Mouse (Mus musculus) heart, embryonic 13.5 days (tissue): ENCODE measurements at regions not wholly inside any gene's neighbourhood (a gene's known extent, or its start where the extent isn't known, plus 50 kb on each side); places are given as distances from the start of the nearest gene placed in this dataset.

ENCODE experiments used
- ATAC-seq: fragments of 200-750 bp; cut with Nextera tagmentation; 2 replicates; pipeline ENCODE4 v1.8.0; 2017; ENCODE audit warnings: moderate TSS enrichment; ENCODE audit not compliant: insufficient number of reproducible peaks, low FRiP score, low TSS enrichment; ENCODE audit errors: extremely low read depth
- H3K27ac ChIP-seq: fragments of 300-500 bp; sonication (generic); replicated peaks from 2 replicates; pipeline ENCODE4 v1.5.1; 2015; ENCODE audit warnings: moderate library complexity, mild to moderate bottlenecking, inconsistent platforms
- H3K27me3 ChIP-seq: fragments of 300-500 bp; sonication (generic); replicated peaks from 2 replicates; pipeline ENCODE4 v1.6.1; 2015; ENCODE audit warnings: mild to moderate bottlenecking, inconsistent platforms
- H3K36me3 ChIP-seq: fragments of 300-500 bp; sonication (generic); 2 replicates; pipeline ENCODE4 v1.6.1; 2015; ENCODE audit warnings: mild to moderate bottlenecking, inconsistent platforms
- H3K4me1 ChIP-seq: fragments of 300-500 bp; sonication (generic); 2 replicates; pipeline ENCODE4 v1.6.1; 2015; ENCODE audit warnings: inconsistent platforms
- H3K4me2 ChIP-seq: fragments of 300-500 bp; sonication (generic); 2 replicates; pipeline ENCODE4 v1.6.1; 2015; ENCODE audit warnings: inconsistent platforms, mild to moderate bottlenecking, moderate library complexity
- H3K4me3 ChIP-seq: fragments of 300-500 bp; sonication (generic); 2 replicates; pipeline ENCODE4 v1.5.1; 2015; ENCODE audit warnings: moderate library complexity, mild to moderate bottlenecking, inconsistent platforms
- H3K9ac ChIP-seq: fragments of 300-500 bp; sonication (generic); 2 replicates; pipeline ENCODE4 v1.6.1; 2015; ENCODE audit warnings: inconsistent platforms, mild to moderate bottlenecking, moderate library complexity
- H3K9me3 ChIP-seq: fragments of 300-500 bp; sonication (generic); 2 replicates; pipeline ENCODE4 v1.6.1; 2016; ENCODE audit warnings: inconsistent platforms
- WGBS: fragments of 180-500 bp; shearing (Covaris S2); methylation state at CpG from one replicate; pipeline ENCODE4 v1.1.7; 2015; ENCODE audit warnings: mixed read lengths; 5-methylcytosine and 5-hydroxymethylcytosine counted together

GRCm38 (mm10) chr10:98354486-98354885 lies 559.7 kb upstream of the Atp2b1 start:
- Histone ChIP-seq H3K9me3 (no peaks in the 10 kb centered on the region), H3K4me2 (no peak overlapping the region), H3K36me3 (no peaks in the 10 kb centered on the region), H3K9ac (no peak overlapping the region), H3K27me3 (no peaks in the 10 kb centered on the region), H3K4me3 (no peak overlapping the region), H3K4me1 (no peaks in the 10 kb centered on the region), H3K27ac (no peak overlapping the region)
- ATAC-seq = no peak
- 79% methylated on average over 2 of the region's 2 CpGs for WGBS

DNA sequence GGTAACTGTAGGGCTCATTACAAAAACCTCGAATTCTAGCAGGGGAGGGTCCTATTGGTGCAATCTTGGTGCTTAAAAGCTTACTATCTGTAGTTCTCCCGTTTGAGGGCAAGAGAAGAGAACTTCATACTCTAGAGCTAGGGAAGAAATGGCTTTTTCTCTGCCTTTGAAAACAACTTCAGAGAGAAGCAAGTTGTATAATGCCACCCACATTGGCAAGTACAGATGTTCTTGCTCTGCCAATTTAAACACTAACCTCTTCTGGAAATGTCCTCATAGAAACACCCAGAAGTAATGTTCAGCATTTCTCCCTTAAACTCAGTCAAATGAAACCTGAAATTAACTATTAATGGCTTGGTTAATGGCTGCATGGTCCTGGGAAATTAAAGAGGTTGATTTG lies 549.6 kb upstream of the Atp2b1 start:
- Histone ChIP-seq H3K36me3 (no peaks in the 10 kb centered on the region), H3K9ac (no peak overlapping the region), H3K4me2 (no peak overlapping the region), H3K4me3 (no peak overlapping the region), H3K27ac (no peak overlapping the region), H3K4me1 (no peaks in the 10 kb centered on the region), H3K27me3 (no peaks in the 10 kb centered on the region), H3K9me3 (no peaks in the 10 kb centered on the region)
- ATAC-seq = no peak
- 58% methylated on average over 2 of the region's 2 CpGs for WGBS

DNA sequence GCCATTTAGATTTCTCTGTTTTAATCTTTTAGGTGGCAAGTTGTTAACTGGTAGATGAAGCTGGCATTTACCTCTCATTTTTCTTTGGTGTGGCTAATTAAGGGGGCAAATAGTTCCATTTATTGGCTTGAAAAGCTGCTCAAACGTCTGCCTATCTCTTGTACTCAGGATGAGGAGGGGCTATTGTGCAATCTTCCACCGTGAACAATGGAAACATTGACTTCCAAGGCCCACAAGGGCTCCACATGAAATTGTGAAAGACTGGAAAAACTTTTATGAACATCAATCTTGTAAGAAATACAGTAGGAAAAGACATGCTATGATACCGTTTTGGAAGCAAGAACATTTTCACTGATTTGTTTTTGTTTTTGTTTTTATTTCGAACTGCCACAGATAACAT lies 541.6 kb upstream of the Atp2b1 start:
- Histone ChIP-seq H3K36me3 (no peaks in the 10 kb centered on the region), H3K9ac (no peak overlapping the region), H3K27me3 (no peaks in the 10 kb centered on the region), H3K4me2 (no peak overlapping the region), H3K4me3 (no peak overlapping the region), H3K4me1 (peaks cover 9% of the 10 kb centered on the region), H3K9me3 (no peaks in the 10 kb centered on the region), H3K27ac (no peak overlapping the region)
- ATAC-seq = no peak
- WGBS = 59% methylated on average over 4 of the region's 4 CpGs

- no peaks in the 10 kb centered on the region for H3K9me3 ChIP-seq
- H3K27me3 ChIP-seq = no peaks in the 10 kb centered on the region
- 78% methylated on average over 3 of the region's 3 CpGs for WGBS
- no peaks in the 10 kb centered on the region for H3K36me3 ChIP-seq
- no peak overlapping the region for H3K4me2 ChIP-seq
- H3K9ac ChIP-seq = no peak overlapping the region
- ATAC-seq = no peak
- H3K4me3 ChIP-seq = no peak overlapping the region
- H3K27ac ChIP-seq = no peak overlapping the region
- peaks cover 9% of the 10 kb centered on the region for H3K4me1 ChIP-seq
These were observed 540.9 kb upstream of the Atp2b1 start for GRCm38 (mm10) chr10:98373314-98373713.

GRCm38 (mm10) chr10:98374684-98375083 lies 539.5 kb upstream of the Atp2b1 start:
- H3K27me3 ChIP-seq = no peaks in the 10 kb centered on the region
- peaks cover 9% of the 10 kb centered on the region for H3K4me1 ChIP-seq
- H3K27ac ChIP-seq = no peak overlapping the region
- no peak overlapping the region for H3K4me3 ChIP-seq
- H3K4me2 ChIP-seq = no peak overlapping the region
- H3K9me3 ChIP-seq = no peaks in the 10 kb centered on the region
- H3K9ac ChIP-seq = no peak overlapping the region
- no peak for ATAC-seq
- H3K36me3 ChIP-seq = no peaks in the 10 kb centered on the region

- no peak overlapping the region for H3K4me2 ChIP-seq
- no peak overlapping the region for H3K27ac ChIP-seq
- no peaks in the 10 kb centered on the region for H3K4me1 ChIP-seq
- H3K36me3 ChIP-seq = no peaks in the 10 kb centered on the region
- no peaks in the 10 kb centered on the region for H3K27me3 ChIP-seq
- H3K4me3 ChIP-seq = no peak overlapping the region
- no peak for ATAC-seq
- H3K9ac ChIP-seq = no peak overlapping the region
- no peaks in the 10 kb centered on the region for H3K9me3 ChIP-seq
These were observed 525.7 kb upstream of the Atp2b1 start for GRCm38 (mm10) chr10:98388543-98388942.

DNA sequence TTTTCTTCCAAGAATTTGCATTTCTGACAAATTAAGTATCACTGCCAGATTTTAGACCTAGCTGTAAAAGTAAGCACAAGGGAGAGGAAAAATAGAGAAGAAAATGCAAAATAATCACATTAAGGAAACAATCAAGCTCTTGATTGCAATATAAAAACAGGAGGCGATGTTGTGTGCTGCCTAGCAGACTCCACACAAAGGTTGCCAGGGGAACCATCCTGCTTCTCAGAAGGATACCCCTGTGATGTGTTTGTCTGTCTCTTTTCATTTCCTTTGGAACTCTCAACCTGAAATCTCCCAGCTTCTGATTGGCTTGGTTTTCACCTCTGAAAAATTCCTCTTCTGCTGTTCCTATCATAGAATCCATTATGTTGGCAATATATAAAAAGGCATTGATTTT lies 514.3 kb upstream of the Atp2b1 start:
- Histone ChIP-seq H3K4me1 (no peaks in the 10 kb centered on the region), H3K9me3 (no peaks in the 10 kb centered on the region), H3K36me3 (no peaks in the 10 kb centered on the region), H3K4me2 (no peak overlapping the region), H3K4me3 (no peak overlapping the region), H3K9ac (no peak overlapping the region), H3K27ac (no peak overlapping the region), H3K27me3 (no peaks in the 10 kb centered on the region)
- no peak for ATAC-seq
- 61% methylated on average over 1 of the region's 1 CpGs for WGBS

DNA sequence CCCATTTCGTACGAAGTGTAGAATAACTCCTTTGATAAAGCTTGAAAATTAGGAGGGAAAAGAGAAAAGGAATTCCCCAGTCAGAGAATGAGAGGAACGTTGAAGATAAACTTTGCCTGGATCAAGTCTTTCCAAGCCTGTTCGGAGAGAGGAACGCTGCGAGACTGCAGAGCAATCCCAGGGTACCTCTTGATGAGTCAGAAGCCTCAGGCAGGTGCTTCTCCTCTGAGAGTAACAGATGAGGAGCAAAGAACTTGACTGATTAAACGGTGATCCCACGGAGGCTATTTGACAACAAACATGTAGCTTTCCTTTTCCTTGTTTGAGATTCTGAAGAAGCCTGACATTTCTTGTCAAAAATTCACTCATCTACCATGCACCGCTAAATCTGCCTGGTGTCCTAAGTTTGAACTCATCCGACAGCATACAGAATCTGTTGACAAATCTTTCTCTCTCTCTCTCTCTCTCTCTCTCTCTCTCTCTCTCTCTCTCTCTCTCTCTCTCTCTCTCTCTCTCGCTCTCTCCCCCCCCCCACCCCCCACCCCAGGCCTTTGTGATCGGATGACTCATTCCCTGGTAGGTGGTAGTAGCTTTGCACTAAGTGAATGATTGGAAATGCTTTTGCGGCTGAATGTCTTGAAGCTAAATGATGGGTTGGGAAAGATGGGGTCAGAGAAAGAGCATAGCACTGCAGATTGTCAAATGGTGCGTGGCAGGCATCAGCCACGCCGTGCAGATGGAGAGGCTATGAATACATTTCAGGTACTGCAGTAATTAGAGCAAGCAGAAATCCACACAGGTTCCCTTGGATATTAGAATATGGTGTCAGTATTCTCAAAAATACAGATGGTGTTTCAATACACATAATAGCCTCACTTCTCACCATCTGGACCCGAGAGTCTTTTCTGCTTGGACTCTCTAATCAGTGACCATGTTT lies 496.1 kb upstream of the Atp2b1 start:
- Histone ChIP-seq H3K4me2 (no peak overlapping the region), H3K9ac (no peak overlapping the region), H3K27ac (no peak overlapping the region), H3K36me3 (no peaks in the 10 kb centered on the region), H3K27me3 (no peaks in the 10 kb centered on the region), H3K4me1 (no peaks in the 10 kb centered on the region), H3K9me3 (no peaks in the 10 kb centered on the region), H3K4me3 (no peak overlapping the region)
- WGBS = 61% methylated on average over 16 of the region's 17 CpGs
- ATAC-seq = no peak

GRCm38 (mm10) chr10:98424450-98424849 lies 489.8 kb upstream of the Atp2b1 start:
- 93% methylated on average over 1 of the region's 1 CpGs for WGBS
- Histone ChIP-seq H3K4me2 (no peak overlapping the region), H3K27ac (no peak overlapping the region), H3K9me3 (peaks cover 4% of the 10 kb centered on the region; the same call in 1 of the 2 replicates), H3K36me3 (no peaks in the 10 kb centered on the region), H3K4me1 (no peaks in the 10 kb centered on the region), H3K27me3 (no peaks in the 10 kb centered on the region), H3K4me3 (no peak overlapping the region), H3K9ac (no peak overlapping the region)
- no peak for ATAC-seq

- Histone ChIP-seq H3K27me3 (no peaks in the 10 kb centered on the region), H3K4me3 (no peak overlapping the region), H3K9me3 (no peaks in the 10 kb centered on the region), H3K4me2 (no peak overlapping the region), H3K36me3 (no peaks in the 10 kb centered on the region), H3K27ac (no peak overlapping the region), H3K9ac (no peak overlapping the region), H3K4me1 (no peaks in the 10 kb centered on the region)
- no peak for ATAC-seq
- WGBS = 83% methylated on average over 3 of the region's 3 CpGs
These were observed 479.2 kb upstream of the Atp2b1 start for GRCm38 (mm10) chr10:98434974-98435373.

GRCm38 (mm10) chr10:98461538-98461937 lies 452.7 kb upstream of the Atp2b1 start:
- Histone ChIP-seq H3K27me3 (no peaks in the 10 kb centered on the region), H3K4me1 (no peaks in the 10 kb centered on the region), H3K9ac (no peak overlapping the region), H3K27ac (no peak overlapping the region), H3K4me3 (no peak overlapping the region), H3K4me2 (no peak overlapping the region), H3K9me3 (no peaks in the 10 kb centered on the region), H3K36me3 (no peaks in the 10 kb centered on the region)
- no peak for ATAC-seq
- WGBS = 81% methylated on average over 2 of the region's 2 CpGs

- WGBS = 58% methylated on average over 3 of the region's 3 CpGs
- no peak for ATAC-seq
- H3K27me3 ChIP-seq = no peaks in the 10 kb centered on the region
These were observed 439.6 kb upstream of the Atp2b1 start for GRCm38 (mm10) chr10:98474581-98474980.

More at GRCm38 (mm10) chr10:98474581-98474980, 439.6 kb upstream of the Atp2b1 start:
- Histone ChIP-seq H3K36me3 (no peaks in the 10 kb centered on the region), H3K4me1 (no peaks in the 10 kb centered on the region), H3K4me2 (no peak overlapping the region), H3K9ac (no peak overlapping the region), H3K9me3 (no peaks in the 10 kb centered on the region), H3K27ac (no peak overlapping the region), H3K4me3 (no peak overlapping the region)
